Mouse (Mus musculus) embryonic facial prominence, embryonic 13.5 days (tissue): Measurements from ENCODE around the gene Alg2. TPM values are rescaled to one million over a fixed set of nuclear protein-coding genes. Genes with fewer than 3 reads are reported as not detected.

Experiments used
- ATAC-seq: fragments of 200-750 bp; cut with Nextera tagmentation; 2 replicates; pipeline ENCODE4 v1.8.0; 2017; ENCODE audit warnings: low read depth; ENCODE audit not compliant: insufficient number of reproducible peaks, insufficient read depth, low FRiP score, low TSS enrichment
- H3K27ac ChIP-seq: fragments of 300-500 bp; sonication (generic); 2 replicates; pipeline ENCODE4 v1.5.1; 2015; ENCODE audit warnings: moderate library complexity, mild to moderate bottlenecking, inconsistent platforms
- H3K27me3 ChIP-seq: fragments of 300-500 bp; sonication (generic); 2 replicates; pipeline ENCODE4 v1.6.1; 2015; ENCODE audit warnings: mild to moderate bottlenecking, inconsistent platforms
- H3K36me3 ChIP-seq: fragments of 300-500 bp; sonication (generic); 2 replicates; pipeline ENCODE4 v1.6.1; 2015; ENCODE audit warnings: mild to moderate bottlenecking, inconsistent platforms
- H3K4me1 ChIP-seq: fragments of 300-500 bp; sonication (generic); 2 replicates; pipeline ENCODE4 v1.6.1; 2015; ENCODE audit warnings: inconsistent platforms
- H3K4me2 ChIP-seq: fragments of 300-500 bp; sonication (generic); 2 replicates; pipeline ENCODE4 v1.6.1; 2015; ENCODE audit warnings: moderate library complexity, mild to moderate bottlenecking, inconsistent platforms
- H3K4me3 ChIP-seq: fragments of 300-500 bp; sonication (generic); 2 replicates; pipeline ENCODE4 v1.5.1; 2015; ENCODE audit warnings: mild to moderate bottlenecking, inconsistent platforms
- H3K9ac ChIP-seq: fragments of 300-500 bp; sonication (generic); 2 replicates; pipeline ENCODE4 v1.6.1; 2015; ENCODE audit warnings: mild to moderate bottlenecking, inconsistent platforms
- H3K9me3 ChIP-seq: fragments of 300-500 bp; sonication (generic); 2 replicates; pipeline ENCODE4 v1.6.1; 2016; ENCODE audit warnings: inconsistent platforms
- WGBS: fragments of 180-500 bp; shearing (Covaris S2); methylation state at CpG from one replicate; pipeline ENCODE4 v1.1.7; 2015; ENCODE audit warnings: mixed read lengths; 5-methylcytosine and 5-hydroxymethylcytosine counted together
- polyA plus RNA-seq: library from polyadenylated mRNA; unstranded; fragments of >200 nt; fragmentation: Nextera tagmentation; extraction: Ambion mirVana; gene quantifications from 2 replicates; pipeline ENCODE4 v1.2.1, GENCODE M21; 2015

Gene Alg2
- polyA plus RNA-seq, 1 experiment from 2014 or later, result 82.7 TPM

- ATAC-seq, result no peak
- H3K4me3 ChIP-seq, result no peak overlapping the region
- 0 out of 2 replicates have a peak, but pooled peaks cover 6% of the 10 kb centered on the region for H3K4me1 ChIP-seq
- no peaks in the 10 kb centered on the region for H3K9me3 ChIP-seq
- no peak overlapping the region for H3K4me2 ChIP-seq
- no peaks in the 10 kb centered on the region for H3K36me3 ChIP-seq
- H3K27me3 ChIP-seq, result no peaks in the 10 kb centered on the region
- WGBS, result 63% methylated on average over 1 of the region's 1 CpGs
- H3K27ac ChIP-seq, result no peak overlapping the region
- no peak overlapping the region for H3K9ac ChIP-seq
Observed at GRCm38 (mm10) chr4:47494137-47494536, 20.0 kb upstream of the Alg2 start.

GRCm38 (mm10) chr4:47493456-47493855 lies 19.3 kb upstream of the Alg2 start:
- H3K36me3 ChIP-seq, result no peaks in the 10 kb centered on the region
- no peak overlapping the region for H3K9ac ChIP-seq
- 0 out of 2 replicates have a peak, but pooled peaks cover 6% of the 10 kb centered on the region for H3K4me1 ChIP-seq
- no peak overlapping the region for H3K27ac ChIP-seq
- WGBS, result 76% methylated on average over 8 of the region's 8 CpGs
- no peak overlapping the region for H3K4me2 ChIP-seq
- no peak for ATAC-seq
- H3K27me3 ChIP-seq, result no peaks in the 10 kb centered on the region
- H3K9me3 ChIP-seq, result no peaks in the 10 kb centered on the region
- no peak overlapping the region for H3K4me3 ChIP-seq

- Histone ChIP-seq H3K4me2 (no peak overlapping the region), H3K27ac (no peak overlapping the region), H3K4me1 (0 out of 2 replicates have a peak, but pooled peaks cover 6% of the 10 kb centered on the region), H3K27me3 (no peaks in the 10 kb centered on the region), H3K36me3 (no peaks in the 10 kb centered on the region), H3K4me3 (no peak overlapping the region), H3K9ac (no peak overlapping the region; the same call in 1 of the 2 replicates), H3K9me3 (no peaks in the 10 kb centered on the region)
- WGBS, result 60% methylated on average over 12 of the region's 12 CpGs
- ATAC-seq, result no peak
Observed at GRCm38 (mm10) chr4:47492311-47493086, 18.4 kb upstream of the Alg2 start.

- no peaks in the 10 kb centered on the region for H3K27me3 ChIP-seq
- no peak overlapping the region for H3K4me2 ChIP-seq
- H3K4me3 ChIP-seq, result no peak overlapping the region
- no peak overlapping the region for H3K9ac ChIP-seq
- 0 out of 2 replicates have a peak, but pooled peaks cover 6% of the 10 kb centered on the region for H3K4me1 ChIP-seq
- 86% methylated on average over 6 of the region's 6 CpGs for WGBS
- no peak overlapping the region for H3K27ac ChIP-seq
- no peaks in the 10 kb centered on the region for H3K9me3 ChIP-seq
- ATAC-seq, result no peak
- no peaks in the 10 kb centered on the region for H3K36me3 ChIP-seq
Observed at GRCm38 (mm10) chr4:47491243-47491642, 17.1 kb upstream of the Alg2 start.

- H3K4me3 ChIP-seq, result no peak overlapping the region
- 93% methylated on average over 9 of the region's 9 CpGs for WGBS
- no peak overlapping the region for H3K9ac ChIP-seq
- H3K27ac ChIP-seq, result no peak overlapping the region
- peaks cover 78% of the 10 kb centered on the region for H3K36me3 ChIP-seq
- no peaks in the 10 kb centered on the region for H3K27me3 ChIP-seq
- H3K9me3 ChIP-seq, result no peaks in the 10 kb centered on the region
- H3K4me1 ChIP-seq, result peaks cover 11% of the 10 kb centered on the region
- H3K4me2 ChIP-seq, result no peak overlapping the region
- no peak for ATAC-seq
Observed at GRCm38 (mm10) chr4:47480576-47480975, 6.4 kb upstream of the Alg2 start.

GRCm38 (mm10) chr4:47480095-47480494 lies 6.0 kb upstream of the Alg2 start:
- H3K4me2 ChIP-seq, result no peak overlapping the region
- WGBS, result 90% methylated on average over 13 of the region's 13 CpGs
- no peaks in the 10 kb centered on the region for H3K9me3 ChIP-seq
- H3K9ac ChIP-seq, result no peak overlapping the region
- peaks cover 15% of the 10 kb centered on the region for H3K4me1 ChIP-seq
- H3K4me3 ChIP-seq, result no peak overlapping the region
- no peak overlapping the region for H3K27ac ChIP-seq
- H3K27me3 ChIP-seq, result no peaks in the 10 kb centered on the region
- peaks cover 78% of the 10 kb centered on the region for H3K36me3 ChIP-seq
- no peak for ATAC-seq

GRCm38 (mm10) chr4:47477539-47477938 lies 3.4 kb upstream of the Alg2 start:
- Histone ChIP-seq H3K4me1 (peaks cover 24% of the 10 kb centered on the region), H3K27me3 (no peaks in the 10 kb centered on the region), H3K9me3 (no peaks in the 10 kb centered on the region), H3K36me3 (peaks cover 60% of the 10 kb centered on the region), H3K27ac (no peak overlapping the region), H3K4me2 (no peak overlapping the region), H3K4me3 (no peak overlapping the region), H3K9ac (no peak overlapping the region)
- WGBS, result 93% methylated on average over 6 of the region's 6 CpGs
- no peak for ATAC-seq

- ATAC-seq, result no peak
- H3K36me3 ChIP-seq, result peaks cover 59% of the 10 kb centered on the region
- H3K9ac ChIP-seq, result peak overlapping the region; percentile 91
Observed at GRCm38 (mm10) chr4:47474730-47475643, 854 bp upstream of the Alg2 start.

GRCm38 (mm10) chr4:47473586-47473967 lies 556 bp downstream of the Alg2 start:
- H3K36me3 ChIP-seq, result peaks cover 65% of the 10 kb centered on the region
- no peaks in the 10 kb centered on the region for H3K27me3 ChIP-seq
- peak overlapping the region; percentile 97 for H3K27ac ChIP-seq
- peak overlapping the region; percentile 87 for H3K4me3 ChIP-seq
- 2% methylated on average over 10 of the region's 14 CpGs for WGBS
- peaks cover 26% of the 10 kb centered on the region for H3K4me1 ChIP-seq
- peak overlapping the region; percentile 91 for H3K9ac ChIP-seq
- peaks cover 3% of the 10 kb centered on the region for H3K9me3 ChIP-seq
- no peak for ATAC-seq
- peak overlapping the region; percentile 82 for H3K4me2 ChIP-seq

More at GRCm38 (mm10) chr4:47474730-47475643, 854 bp upstream of the Alg2 start:
- peak overlapping the region; percentile 87 for H3K4me3 ChIP-seq
- WGBS, result 12% methylated on average over 31 of the region's 31 CpGs
- peak overlapping the region; percentile 82 for H3K4me2 ChIP-seq
- H3K9me3 ChIP-seq, result no peaks in the 10 kb centered on the region; the same call in 1 of the 2 replicates
- peaks cover 26% of the 10 kb centered on the region for H3K4me1 ChIP-seq
- peak overlapping the region; percentile 97 for H3K27ac ChIP-seq
- no peaks in the 10 kb centered on the region for H3K27me3 ChIP-seq

- no peak for ATAC-seq
- no peaks in the 10 kb centered on the region for H3K4me1 ChIP-seq
- H3K4me3 ChIP-seq, result no peak overlapping the region
- peaks cover 66% of the 10 kb centered on the region for H3K36me3 ChIP-seq
- no peak overlapping the region for H3K4me2 ChIP-seq
- no peak overlapping the region for H3K9ac ChIP-seq
- H3K27ac ChIP-seq, result no peak overlapping the region
- peaks cover 9% of the 10 kb centered on the region for H3K9me3 ChIP-seq
- 95% methylated on average over 2 of the region's 2 CpGs for WGBS
- H3K27me3 ChIP-seq, result no peaks in the 10 kb centered on the region
Observed at GRCm38 (mm10) chr4:47467196-47467595, 6.9 kb downstream of the Alg2 start.

GRCm38 (mm10) chr4:47449586-47450522 lies 24.3 kb downstream of the Alg2 start:
- no peak for ATAC-seq
- Histone ChIP-seq H3K27ac (no peak overlapping the region), H3K4me2 (no peak overlapping the region), H3K9ac (no peak overlapping the region), H3K4me3 (no peak overlapping the region), H3K27me3 (no peaks in the 10 kb centered on the region), H3K4me1 (no peaks in the 10 kb centered on the region), H3K36me3 (no peaks in the 10 kb centered on the region), H3K9me3 (no peaks in the 10 kb centered on the region; the same call in 1 of the 2 replicates)
- WGBS, result 25% methylated on average over 18 of the region's 18 CpGs
